Mouse (Mus musculus): Measurements from ENCODE around the gene Camta1. TPM values are rescaled to one million over a fixed set of nuclear protein-coding genes. Genes with fewer than 3 reads are reported as not detected.

The Camta1 gene
- polyA plus RNA-seq, 1 experiment = 27.1 TPM

- WGBS = 65% methylated on average over 17 of the region's 17 CpGs
- Histone ChIP-seq H3K4me1 (replicated peaks; ENCODE audit: control insufficient read depth, insufficient read depth, low read length) (no peaks in the 10 kb centered on the region), H3K36me3 (ENCODE audit: control insufficient read depth, insufficient read depth, low read length) (no peaks in the 10 kb centered on the region), H3K27ac (ENCODE audit: control insufficient read depth, insufficient read depth, low read length) (no peak overlapping the region), H3K4me3 (ENCODE audit: control insufficient read depth, insufficient read depth, low read length) (no peak overlapping the region), H3K27me3 (ENCODE audit: control insufficient read depth, insufficient read depth, low read length) (no peaks in the 10 kb centered on the region)
- no peak for DNase-seq
- TF ChIP-seq CTCF (IDR thresholded peaks at IDR 0.05; ENCODE audit: borderline replicate concordance, control insufficient read depth, extremely low read depth, insufficient read depth, low read length, poor library complexity) = no peak
- TF ChIP-seq POLR2A (IDR thresholded peaks at IDR 0.05; ENCODE audit: control insufficient read depth, extremely low read depth, insufficient read depth, low read length, poor library complexity) = no peak
These were observed 40.5 kb upstream of the Camta1 start for GRCm38 (mm10) chr4:151902046-151902688.

- H3K4me1 ChIP-seq (replicated peaks; ENCODE audit: control insufficient read depth, insufficient read depth, low read length) = no peaks in the 10 kb centered on the region
- no peak overlapping the region for H3K27ac ChIP-seq (ENCODE audit: control insufficient read depth, insufficient read depth, low read length)
- no peaks in the 10 kb centered on the region for H3K36me3 ChIP-seq (ENCODE audit: control insufficient read depth, insufficient read depth, low read length)
- 60% methylated on average over 11 of the region's 11 CpGs for WGBS
- H3K4me3 ChIP-seq (ENCODE audit: control insufficient read depth, insufficient read depth, low read length) = no peak overlapping the region
- H3K27me3 ChIP-seq (ENCODE audit: control insufficient read depth, insufficient read depth, low read length) = no peaks in the 10 kb centered on the region
- DNase-seq = no peak
- TF ChIP-seq CTCF (IDR thresholded peaks at IDR 0.05; ENCODE audit: borderline replicate concordance, control insufficient read depth, extremely low read depth, insufficient read depth, low read length, poor library complexity) = no peak
- no peak for TF ChIP-seq POLR2A (IDR thresholded peaks at IDR 0.05; ENCODE audit: control insufficient read depth, extremely low read depth, insufficient read depth, low read length, poor library complexity)
These were observed 39.7 kb upstream of the Camta1 start for GRCm38 (mm10) chr4:151901422-151901821.

- Histone ChIP-seq H3K27me3 (ENCODE audit: control insufficient read depth, insufficient read depth, low read length) (no peaks in the 10 kb centered on the region), H3K4me1 (replicated peaks; ENCODE audit: control insufficient read depth, insufficient read depth, low read length) (no peaks in the 10 kb centered on the region), H3K36me3 (ENCODE audit: control insufficient read depth, insufficient read depth, low read length) (no peaks in the 10 kb centered on the region), H3K27ac (ENCODE audit: control insufficient read depth, insufficient read depth, low read length) (no peak overlapping the region), H3K4me3 (ENCODE audit: control insufficient read depth, insufficient read depth, low read length) (no peak overlapping the region)
- TF ChIP-seq CTCF (IDR thresholded peaks at IDR 0.05; ENCODE audit: borderline replicate concordance, control insufficient read depth, extremely low read depth, insufficient read depth, low read length, poor library complexity) (no peak), POLR2A (IDR thresholded peaks at IDR 0.05; ENCODE audit: control insufficient read depth, extremely low read depth, insufficient read depth, low read length, poor library complexity) (no peak)
- no peak for DNase-seq
- WGBS = 84% methylated on average over 6 of the region's 6 CpGs
These were observed 39.1 kb upstream of the Camta1 start for GRCm38 (mm10) chr4:151900735-151901134.

- DNase-seq = no peak
- Histone ChIP-seq H3K36me3 (ENCODE audit: control insufficient read depth, insufficient read depth, low read length) (no peaks in the 10 kb centered on the region), H3K27ac (ENCODE audit: control insufficient read depth, insufficient read depth, low read length) (no peak overlapping the region), H3K4me1 (replicated peaks; ENCODE audit: control insufficient read depth, insufficient read depth, low read length) (no peaks in the 10 kb centered on the region), H3K4me3 (ENCODE audit: control insufficient read depth, insufficient read depth, low read length) (no peak overlapping the region), H3K27me3 (ENCODE audit: control insufficient read depth, insufficient read depth, low read length) (no peaks in the 10 kb centered on the region)
- WGBS = 73% methylated on average over 11 of the region's 11 CpGs
- TF ChIP-seq CTCF (IDR thresholded peaks at IDR 0.05; ENCODE audit: borderline replicate concordance, control insufficient read depth, extremely low read depth, insufficient read depth, low read length, poor library complexity) = no peak
- TF ChIP-seq POLR2A (IDR thresholded peaks at IDR 0.05; ENCODE audit: control insufficient read depth, extremely low read depth, insufficient read depth, low read length, poor library complexity) = no peak
These were observed 38.2 kb upstream of the Camta1 start for GRCm38 (mm10) chr4:151899707-151900384.

- Histone ChIP-seq H3K4me3 (ENCODE audit: control insufficient read depth, insufficient read depth, low read length) (no peak overlapping the region), H3K27me3 (ENCODE audit: control insufficient read depth, insufficient read depth, low read length) (no peaks in the 10 kb centered on the region), H3K4me1 (replicated peaks; ENCODE audit: control insufficient read depth, insufficient read depth, low read length) (no peaks in the 10 kb centered on the region), H3K36me3 (ENCODE audit: control insufficient read depth, insufficient read depth, low read length) (no peaks in the 10 kb centered on the region), H3K27ac (ENCODE audit: control insufficient read depth, insufficient read depth, low read length) (no peak overlapping the region)
- 78% methylated on average over 13 of the region's 13 CpGs for WGBS
- TF ChIP-seq POLR2A (IDR thresholded peaks at IDR 0.05; ENCODE audit: control insufficient read depth, extremely low read depth, insufficient read depth, low read length, poor library complexity) (no peak), CTCF (IDR thresholded peaks at IDR 0.05; ENCODE audit: borderline replicate concordance, control insufficient read depth, extremely low read depth, insufficient read depth, low read length, poor library complexity) (no peak)
- no peak for DNase-seq
These were observed 37.0 kb upstream of the Camta1 start for GRCm38 (mm10) chr4:151898600-151899245.

- Histone ChIP-seq H3K36me3 (ENCODE audit: control insufficient read depth, insufficient read depth, low read length) (no peaks in the 10 kb centered on the region), H3K4me3 (ENCODE audit: control insufficient read depth, insufficient read depth, low read length) (no peak overlapping the region), H3K4me1 (replicated peaks; ENCODE audit: control insufficient read depth, insufficient read depth, low read length) (no peaks in the 10 kb centered on the region), H3K27ac (ENCODE audit: control insufficient read depth, insufficient read depth, low read length) (no peak overlapping the region), H3K27me3 (ENCODE audit: control insufficient read depth, insufficient read depth, low read length) (no peaks in the 10 kb centered on the region)
- WGBS = 82% methylated on average over 9 of the region's 9 CpGs
- TF ChIP-seq POLR2A (IDR thresholded peaks at IDR 0.05; ENCODE audit: control insufficient read depth, extremely low read depth, insufficient read depth, low read length, poor library complexity) (no peak), CTCF (IDR thresholded peaks at IDR 0.05; ENCODE audit: borderline replicate concordance, control insufficient read depth, extremely low read depth, insufficient read depth, low read length, poor library complexity) (no peak)
- no peak for DNase-seq
These were observed 35.5 kb upstream of the Camta1 start for GRCm38 (mm10) chr4:151897069-151897617.
